Mouse (Mus musculus) mesoderm, embryonic 11.5 days (tissue): ENCODE measurements at regions not wholly inside any gene's neighbourhood (a gene's known extent, or its start where the extent isn't known, plus 50 kb on each side); places are given as distances from the start of the nearest gene placed in this dataset.
A peak's percentile ranks its signal among the peaks of the same experiment; 100 is the strongest.

ENCODE experiments used
- DNase-seq: peaks from one replicate; pipeline ENCODE4 v3.0.0-alpha.2; 2012; ENCODE audit warnings: low read depth, low spot score

- DNase-seq, result peak; percentile 37
Measured at GRCm38 (mm10) chr10:3630763-3631223, 90.8 kb downstream of the Iyd start.

GRCm38 (mm10) chr10:3633871-3634496 lies 93.9 kb downstream of the Iyd start:
- peak; percentile 33 for DNase-seq

- DNase-seq, result no peak
Measured at GRCm38 (mm10) chr10:3644111-3644510, 96.1 kb upstream of the Plekhg1 start.

- DNase-seq, result no peak
Measured at GRCm38 (mm10) chr10:3645030-3645429, 95.1 kb upstream of the Plekhg1 start.

- DNase-seq, result no peak
Measured at GRCm38 (mm10) chr10:3646151-3646910, 93.8 kb upstream of the Plekhg1 start.

GRCm38 (mm10) chr10:3647811-3648731 lies 92.1 kb upstream of the Plekhg1 start:
- no peak for DNase-seq

- DNase-seq, result no peak
Measured at GRCm38 (mm10) chr10:3649983-3650382, 90.2 kb upstream of the Plekhg1 start.

- no peak for DNase-seq
Measured at GRCm38 (mm10) chr10:3650561-3650960, 89.6 kb upstream of the Plekhg1 start.

- no peak for DNase-seq
Measured at GRCm38 (mm10) chr10:3652522-3652921, 87.6 kb upstream of the Plekhg1 start.

GRCm38 (mm10) chr10:3656081-3656480 lies 84.1 kb upstream of the Plekhg1 start:
- DNase-seq, result no peak

GRCm38 (mm10) chr10:3662156-3662555 lies 78.0 kb upstream of the Plekhg1 start:
- DNase-seq, result no peak

- no peak for DNase-seq
Measured at GRCm38 (mm10) chr10:3662571-3662970, 77.6 kb upstream of the Plekhg1 start.

- DNase-seq, result no peak
Measured at GRCm38 (mm10) chr10:3663296-3663695, 76.9 kb upstream of the Plekhg1 start.

- no peak for DNase-seq
Measured at GRCm38 (mm10) chr10:3684481-3684880, 55.7 kb upstream of the Plekhg1 start.
